Mouse (Mus musculus) kidney, postnatal 0 days (tissue): ENCODE results near the gene S1pr4. TPM values are rescaled to one million over a fixed set of nuclear protein-coding genes. Genes with fewer than 3 reads are reported as not detected.
A peak's percentile ranks its signal among the peaks of the same experiment; 100 is the strongest.

Experiments used
- ATAC-seq: fragments of 200-750 bp; cut with Nextera tagmentation; replicated peaks from 2 replicates; pipeline ENCODE4 v1.8.0; 2017; ENCODE audit warnings: low read depth, moderate number of reproducible peaks, moderate TSS enrichment, moderate library complexity; ENCODE audit not compliant: low FRiP score
- DNase-seq: peaks from one replicate; pipeline ENCODE4 v3.0.0-alpha.2; 2016; ENCODE audit warnings: low spot score
- H3K27ac ChIP-seq: fragments of 300-500 bp; sonication (generic); 2 replicates; pipeline ENCODE4 v1.5.1; 2014; ENCODE audit warnings: mild to moderate bottlenecking
- H3K27me3 ChIP-seq: fragments of 300-500 bp; sonication (generic); 2 replicates; pipeline ENCODE4 v1.6.1; 2014; ENCODE audit warnings: low read length, mixed read lengths; ENCODE audit not compliant: insufficient read depth
- H3K36me3 ChIP-seq: fragments of 300-500 bp; sonication (generic); 2 replicates; pipeline ENCODE4 v1.6.1; 2014; ENCODE audit warnings: low read length, mixed read lengths; ENCODE audit not compliant: insufficient read depth
- H3K4me1 ChIP-seq: fragments of 300-500 bp; sonication (generic); replicated peaks from 2 replicates; pipeline ENCODE4 v1.6.1; 2014; ENCODE audit warnings: antibody characterized with exemption, low read length, mixed read lengths; ENCODE audit not compliant: insufficient read depth
- H3K4me2 ChIP-seq: fragments of 300-500 bp; sonication (generic); 2 replicates; pipeline ENCODE4 v1.6.1; 2014; ENCODE audit warnings: mild to moderate bottlenecking, low read length, moderate library complexity, mixed read lengths
- H3K4me3 ChIP-seq: fragments of 300-500 bp; sonication (generic); replicated peaks from 2 replicates; pipeline ENCODE4 v1.5.1; 2014; ENCODE audit warnings: low read depth, low read length
- H3K9ac ChIP-seq: fragments of 300-500 bp; sonication (generic); 2 replicates; pipeline ENCODE4 v1.6.1; 2014; ENCODE audit warnings: low read depth, low read length
- H3K9me3 ChIP-seq: fragments of 300-500 bp; sonication (generic); replicated peaks from 2 replicates; pipeline ENCODE4 v1.6.1; 2016; ENCODE audit warnings: low read length, inconsistent platforms, mixed read lengths
- CTCF ChIP-seq: IDR thresholded peaks from 2 replicates; pipeline ENCODE4 v1.5.1; 2016; ENCODE audit warnings: antibody characterized with exemption, low read depth, mild to moderate bottlenecking, moderate library complexity
- WGBS: fragments of 180-500 bp; shearing (Covaris S2); extraction: QIAGEN DNeasy Blood & Tissue Kit; methylation state at CpG from one replicate; pipeline ENCODE4 v1.1.7; 2014; 5-methylcytosine and 5-hydroxymethylcytosine counted together
- polyA plus RNA-seq: library from polyadenylated mRNA; unstranded; fragments of >200 nt; fragmentation: Nextera tagmentation; extraction: Ambion mirVana; gene quantifications from 2 replicates; pipeline ENCODE4 v1.2.1, GENCODE M21; 2015

The S1pr4 gene
- 1.7 and 1.8 TPM in 2 replicates for polyA plus RNA-seq

DNA sequence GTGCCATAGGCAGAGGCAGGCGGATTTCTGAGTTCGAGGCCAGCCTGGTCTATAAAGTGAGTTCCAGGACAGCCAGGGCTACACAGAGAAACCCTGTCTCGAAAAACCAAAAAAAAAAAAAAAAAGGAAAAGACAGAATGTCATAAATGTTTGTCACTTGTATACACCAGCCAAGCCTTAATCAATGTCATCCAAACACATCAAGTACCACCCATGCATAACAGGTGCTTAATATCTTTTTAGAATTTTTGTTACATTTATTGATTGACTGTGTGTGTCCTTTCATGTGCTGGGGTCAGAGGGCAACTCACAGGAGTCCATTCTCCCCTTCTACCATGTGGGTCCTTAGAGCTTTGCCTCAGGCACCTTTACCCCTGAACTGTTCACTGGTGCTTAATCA, at the start of gene S1pr4:
TSS of gene S1pr4 (minus strand) at position 101 of the 400 bp plus-strand sequence.
- no peak for TF ChIP-seq CTCF
- ATAC-seq (no peak), DNase-seq (no peak)
- Histone ChIP-seq H3K9me3 (no peaks in the 10 kb centered on the region), H3K27me3 (no peaks in the 10 kb centered on the region), H3K27ac (no peak within 1 kb of the TSS; the same call in 1 of the 2 replicates), H3K9ac (no peak within 1 kb of the TSS), H3K4me3 (no peak within 1 kb of the TSS), H3K4me1 (peaks cover 6% of the 10 kb centered on the region; the same call in 1 of the 2 replicates), H3K4me2 (no peak within 1 kb of the TSS), H3K36me3 (no peaks in the 10 kb centered on the region)
- 89% methylated on average over 3 of the region's 3 CpGs for WGBS

DNA sequence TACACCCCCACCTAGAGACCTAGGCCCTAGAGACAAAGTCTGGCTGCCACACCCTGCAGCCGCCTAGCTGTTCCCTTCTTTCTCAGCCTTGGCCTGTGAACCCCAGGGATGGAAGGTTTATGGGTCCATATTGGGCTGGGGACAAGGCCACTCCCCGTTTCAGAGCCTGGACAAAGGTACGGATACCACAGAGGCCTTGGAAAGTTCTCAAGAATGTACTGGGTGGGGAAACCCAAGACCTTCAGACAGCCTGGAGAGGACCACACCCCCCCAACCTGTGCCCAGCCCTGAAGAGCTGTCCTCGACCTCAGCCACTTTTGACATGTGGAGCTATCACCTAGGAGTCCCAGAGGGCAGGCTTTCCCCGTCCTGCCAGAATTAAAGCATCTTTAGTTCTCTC, 49.0 kb upstream of the S1pr4 start:
- WGBS, result 62% methylated on average over 5 of the region's 5 CpGs
- H3K4me2 ChIP-seq, result no peak overlapping the region
- ATAC-seq (no peak), DNase-seq (no peak)
- no peak overlapping the region for H3K9ac ChIP-seq
- no peaks in the 10 kb centered on the region for H3K27me3 ChIP-seq
- H3K4me3 ChIP-seq, result no peak overlapping the region
- no peaks in the 10 kb centered on the region for H3K36me3 ChIP-seq
- H3K9me3 ChIP-seq, result no peaks in the 10 kb centered on the region
- peaks cover 4% of the 10 kb centered on the region; the same call in 1 of the 2 replicates for H3K4me1 ChIP-seq
- H3K27ac ChIP-seq, result no peak overlapping the region
- no peak for TF ChIP-seq CTCF

GRCm38 (mm10) chr10:81546788-81547571, 47.0 kb upstream of the S1pr4 start:
- WGBS, result 94% methylated on average over 13 of the region's 13 CpGs
- Histone ChIP-seq H3K27me3 (no peaks in the 10 kb centered on the region), H3K36me3 (no peaks in the 10 kb centered on the region), H3K4me3 (no peak overlapping the region), H3K4me1 (peaks cover 24% of the 10 kb centered on the region), H3K27ac (no peak overlapping the region), H3K9me3 (no peaks in the 10 kb centered on the region), H3K4me2 (no peak overlapping the region), H3K9ac (no peak overlapping the region)
- ATAC-seq (no peak), DNase-seq (no peak)
- no peak for TF ChIP-seq CTCF

- DNase-seq (no peak), ATAC-seq (no peak)
- WGBS, result 83% methylated on average over 5 of the region's 5 CpGs
- Histone ChIP-seq H3K4me2 (no peak overlapping the region), H3K27ac (no peak overlapping the region), H3K9ac (no peak overlapping the region), H3K4me1 (peaks cover 30% of the 10 kb centered on the region), H3K9me3 (no peaks in the 10 kb centered on the region), H3K36me3 (no peaks in the 10 kb centered on the region), H3K27me3 (no peaks in the 10 kb centered on the region), H3K4me3 (no peak overlapping the region)
- TF ChIP-seq CTCF, result no peak
Measured at GRCm38 (mm10) chr10:81546332-81546731, 46.4 kb upstream of the S1pr4 start.

DNA sequence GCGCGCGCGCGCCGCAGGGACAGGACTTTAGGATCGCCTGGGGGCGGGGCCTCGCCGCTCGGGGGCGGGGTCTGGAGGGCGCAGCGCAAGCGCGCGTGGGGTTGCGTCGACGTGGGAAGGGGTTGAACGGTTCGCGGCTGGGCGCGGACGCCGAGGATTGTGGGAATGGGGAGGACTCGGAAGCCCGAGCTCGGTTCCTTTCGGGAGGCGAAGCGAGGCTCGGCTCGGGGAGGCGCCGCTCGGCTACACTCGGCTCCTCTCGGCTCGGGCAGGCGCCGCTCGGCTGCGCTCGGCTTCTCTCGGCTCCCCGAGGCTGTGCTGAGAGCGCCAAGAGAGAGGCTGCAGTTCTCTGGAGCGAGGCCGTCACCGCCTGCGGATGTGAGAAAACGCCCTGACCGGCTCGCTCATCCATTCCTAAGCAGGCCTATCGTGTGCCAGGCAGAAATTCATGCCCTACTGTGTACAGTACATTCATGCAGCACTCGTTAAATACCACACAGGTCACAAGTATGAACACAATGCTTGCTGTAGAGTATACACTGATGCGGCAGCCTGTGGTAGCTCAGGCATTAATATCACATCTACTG, 45.3 kb upstream of the S1pr4 start, which contains the start of gene Gna11:
TSS of gene Gna11 (minus strand) at position 30 of the 587 bp plus-strand sequence.
- no peaks in the 10 kb centered on the region for H3K27me3 ChIP-seq
- WGBS, result 1% methylated on average over 59 of the region's 59 CpGs

DNA sequence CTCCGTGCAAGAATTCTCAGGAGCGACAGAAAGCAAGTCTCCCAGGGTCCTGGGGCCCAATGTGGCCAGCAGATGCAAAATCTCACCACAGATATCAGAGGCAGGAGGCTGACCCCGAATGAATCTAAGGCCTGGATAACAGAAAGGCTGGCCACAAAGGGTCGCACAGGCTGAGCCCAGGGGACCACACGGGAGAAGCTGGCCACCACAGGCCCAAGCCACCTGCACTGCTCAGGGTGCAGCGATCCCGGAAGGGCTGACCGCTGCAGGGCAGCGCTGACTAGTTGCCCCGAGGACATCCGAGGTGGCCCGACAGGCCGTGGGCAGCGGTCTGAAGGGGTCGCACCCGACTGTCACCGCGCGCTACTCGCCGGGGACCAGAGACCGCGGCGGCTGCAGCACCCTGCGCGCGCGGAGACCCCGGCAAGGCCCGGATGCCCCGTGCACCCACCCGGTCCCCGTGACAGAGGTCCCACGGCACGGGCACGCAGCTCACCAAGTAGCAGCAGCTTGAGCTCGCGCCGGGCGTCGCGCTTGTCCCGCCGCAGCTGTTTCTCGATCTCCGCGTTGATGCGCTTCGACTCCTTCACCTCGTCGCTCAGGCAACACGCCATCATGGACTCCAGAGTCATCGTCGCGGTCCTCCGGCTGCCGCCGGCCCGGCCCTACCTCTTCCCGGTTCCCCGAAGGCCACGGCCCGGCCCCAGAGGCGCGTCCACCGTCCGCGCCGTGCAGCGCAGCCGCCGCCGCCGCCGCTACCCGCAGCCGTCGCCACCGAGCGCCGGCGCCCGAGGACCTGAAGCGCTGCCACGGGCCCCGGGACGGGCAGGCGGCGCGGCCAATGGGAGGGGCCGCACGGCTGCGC, 44.6 kb upstream of the S1pr4 start:
- H3K27ac ChIP-seq, result peak overlapping the region; percentile 73
- H3K36me3 ChIP-seq, result no peaks in the 10 kb centered on the region
- ATAC-seq (peak; percentile 25), DNase-seq (no peak)
- peak overlapping the region; percentile 98 for H3K4me2 ChIP-seq
- no peaks in the 10 kb centered on the region for H3K27me3 ChIP-seq
- H3K4me1 ChIP-seq, result peaks cover 31% of the 10 kb centered on the region
- under 1% methylated on average over 82 of the region's 93 CpGs for WGBS
- no peaks in the 10 kb centered on the region for H3K9me3 ChIP-seq
- peak overlapping the region; percentile 93 for H3K9ac ChIP-seq
- TF ChIP-seq CTCF, result no peak
- peak overlapping the region; percentile 86 for H3K4me3 ChIP-seq

More for the DNA sequence above, 45.3 kb upstream of the S1pr4 start, which contains the start of gene Gna11:
- Histone ChIP-seq H3K36me3 (no peaks in the 10 kb centered on the region), H3K4me3 (peak within 1 kb of the TSS; percentile 86), H3K9me3 (no peaks in the 10 kb centered on the region), H3K27ac (peak within 1 kb of the TSS; percentile 73), H3K4me1 (peaks cover 31% of the 10 kb centered on the region), H3K4me2 (peak within 1 kb of the TSS; percentile 98), H3K9ac (peak within 1 kb of the TSS; percentile 93)
- ATAC-seq (peak; percentile 95), DNase-seq (peak; percentile 99)
- TF ChIP-seq CTCF, result no peak
